Mouse (Mus musculus) forebrain, embryonic 11.5 days (tissue): ENCODE results near the gene Ttc21a. TPM values are rescaled to one million over a fixed set of nuclear protein-coding genes. Genes with fewer than 3 reads are reported as not detected.

Source experiments
- ATAC-seq: fragments of 200-750 bp; cut with Nextera tagmentation; replicated peaks from 2 replicates; pipeline ENCODE4 v1.8.0; 2017; ENCODE audit warnings: moderate TSS enrichment; ENCODE audit not compliant: low FRiP score
- DNase-seq: peaks from one replicate; pipeline ENCODE4 v3.0.0-alpha.2; 2017; ENCODE audit warnings: low spot score
- H3K27ac ChIP-seq: fragments of 300-500 bp; sonication (generic); 2 replicates; pipeline ENCODE4 v1.5.1; 2014; ENCODE audit warnings: low read depth, low read length
- H3K27me3 ChIP-seq: fragments of 300-500 bp; sonication (generic); 2 replicates; pipeline ENCODE4 v1.6.1; 2014; ENCODE audit warnings: mild to moderate bottlenecking, low read length, mixed read lengths; ENCODE audit not compliant: control insufficient read depth, insufficient read depth
- H3K36me3 ChIP-seq: fragments of 300-500 bp; sonication (generic); 2 replicates; pipeline ENCODE4 v1.6.1; 2014; ENCODE audit warnings: mild to moderate bottlenecking, low read length, moderate library complexity, mixed read lengths; ENCODE audit not compliant: control insufficient read depth, insufficient read depth
- H3K4me1 ChIP-seq: fragments of 300-500 bp; sonication (generic); replicated peaks from 2 replicates; pipeline ENCODE4 v1.6.1; 2014; ENCODE audit warnings: low read length, mixed read lengths; ENCODE audit not compliant: control insufficient read depth, insufficient read depth
- H3K4me2 ChIP-seq: fragments of 300-500 bp; sonication (generic); 2 replicates; pipeline ENCODE4 v1.6.1; 2014; ENCODE audit warnings: low read depth, mild to moderate bottlenecking, low read length, moderate library complexity, mixed read lengths; ENCODE audit not compliant: severe bottlenecking
- H3K4me3 ChIP-seq: fragments of 300-500 bp; sonication (generic); 2 replicates; pipeline ENCODE4 v1.5.1; 2014; ENCODE audit warnings: low read depth, low read length
- H3K9ac ChIP-seq: fragments of 300-500 bp; sonication (generic); 2 replicates; pipeline ENCODE4 v1.6.1; 2014; ENCODE audit warnings: low read length
- H3K9me3 ChIP-seq: fragments of 300-500 bp; sonication (generic); 2 replicates; pipeline ENCODE4 v1.6.1; 2016; ENCODE audit warnings: low read length, mixed read lengths; ENCODE audit not compliant: control insufficient read depth
- WGBS: fragments of 180-500 bp; shearing (Covaris S2); extraction: QIAGEN DNeasy Blood & Tissue Kit; methylation state at CpG from one replicate; pipeline ENCODE4 v1.1.7; 2014; 5-methylcytosine and 5-hydroxymethylcytosine counted together
- polyA plus RNA-seq: library from polyadenylated mRNA; unstranded; fragments of >200 nt; fragmentation: Nextera tagmentation; extraction: Ambion mirVana; gene quantifications from 2 replicates; pipeline ENCODE4 v1.2.1, GENCODE M21; 2014

The Ttc21a gene
- polyA plus RNA-seq, 1 experiment from 2014 or later: 0.33 TPM

DNA sequence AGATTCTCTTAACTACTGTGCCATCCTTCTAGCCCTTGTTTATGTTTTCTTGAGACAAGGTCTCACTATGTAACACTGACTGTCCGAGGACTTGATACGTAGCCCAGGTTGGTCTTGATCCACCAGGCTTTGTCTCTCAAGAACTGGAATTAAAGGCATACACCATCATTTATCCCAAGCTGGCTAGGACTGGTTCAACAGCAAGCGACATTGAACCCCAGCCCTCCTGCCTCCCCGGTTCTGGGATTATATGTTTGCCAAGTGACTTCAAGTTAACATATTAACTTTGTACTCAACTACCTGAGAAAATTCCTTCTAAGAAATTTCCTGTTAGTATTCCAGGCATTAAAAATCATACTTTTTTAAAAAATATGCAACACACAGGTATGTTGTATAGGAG, 37.9 kb downstream of the Ttc21a start:
- H3K4me3 ChIP-seq: no peak overlapping the region
- 98% methylated on average over 4 of the region's 4 CpGs for WGBS
- H3K27me3 ChIP-seq: no peaks in the 10 kb centered on the region

DNA sequence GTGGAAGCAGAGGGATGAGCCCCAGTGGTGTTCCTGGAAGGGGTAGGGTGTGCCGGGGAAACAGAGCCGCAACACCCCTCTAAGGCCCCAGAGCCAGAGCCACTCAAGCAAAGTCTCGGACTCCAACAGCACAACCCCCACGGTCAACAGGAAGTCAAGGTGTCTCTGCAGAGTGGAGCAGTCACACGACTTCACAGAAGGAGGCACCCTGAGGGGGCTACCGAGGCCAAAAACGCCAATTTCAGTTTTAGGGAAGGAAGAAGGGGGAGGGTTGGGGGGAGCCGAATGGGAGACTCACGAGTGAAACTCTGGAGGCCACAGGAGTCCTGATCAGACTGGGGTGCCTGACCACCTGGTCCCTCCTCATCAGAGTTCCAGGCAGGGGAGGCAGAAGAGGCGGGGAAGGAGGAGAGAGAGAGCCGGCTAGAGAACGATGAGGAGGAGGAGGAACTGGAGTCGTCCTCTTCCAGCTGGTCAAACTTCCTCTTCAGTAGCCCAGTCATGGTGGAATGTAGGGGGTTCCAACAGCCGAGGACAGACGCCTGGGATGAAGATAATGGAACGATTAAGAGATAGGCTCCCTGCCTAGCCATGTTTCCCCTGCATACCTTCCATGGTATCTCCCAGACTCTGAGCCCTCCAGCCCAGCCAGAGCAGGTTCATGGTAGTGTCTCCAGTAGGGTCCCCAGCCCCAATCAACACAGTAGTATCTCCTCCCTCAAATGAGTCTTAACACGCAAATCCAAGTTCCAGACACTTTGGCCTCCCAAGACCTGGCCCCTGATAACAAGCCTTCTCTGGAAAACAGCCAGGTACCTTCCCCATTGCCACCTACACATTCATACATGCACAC, 39.5 kb downstream of the Ttc21a start:
- ATAC-seq: no peak
- Histone ChIP-seq H3K4me3 (no peak overlapping the region), H3K36me3 (no peaks in the 10 kb centered on the region), H3K27ac (no peak overlapping the region), H3K4me1 (peaks cover 17% of the 10 kb centered on the region), H3K9ac (no peak overlapping the region), H3K9me3 (no peaks in the 10 kb centered on the region), H3K27me3 (no peaks in the 10 kb centered on the region), H3K4me2 (no peak overlapping the region)
- no peak for DNase-seq
- WGBS: 68% methylated on average over 17 of the region's 17 CpGs

More for the DNA sequence above, 37.9 kb downstream of the Ttc21a start:
- Histone ChIP-seq H3K4me1 (peaks cover 2% of the 10 kb centered on the region; the same call in 1 of the 2 replicates), H3K9me3 (no peaks in the 10 kb centered on the region), H3K36me3 (no peaks in the 10 kb centered on the region), H3K4me2 (no peak overlapping the region), H3K27ac (no peak overlapping the region), H3K9ac (no peak overlapping the region)
- ATAC-seq (no peak), DNase-seq (no peak)

DNA sequence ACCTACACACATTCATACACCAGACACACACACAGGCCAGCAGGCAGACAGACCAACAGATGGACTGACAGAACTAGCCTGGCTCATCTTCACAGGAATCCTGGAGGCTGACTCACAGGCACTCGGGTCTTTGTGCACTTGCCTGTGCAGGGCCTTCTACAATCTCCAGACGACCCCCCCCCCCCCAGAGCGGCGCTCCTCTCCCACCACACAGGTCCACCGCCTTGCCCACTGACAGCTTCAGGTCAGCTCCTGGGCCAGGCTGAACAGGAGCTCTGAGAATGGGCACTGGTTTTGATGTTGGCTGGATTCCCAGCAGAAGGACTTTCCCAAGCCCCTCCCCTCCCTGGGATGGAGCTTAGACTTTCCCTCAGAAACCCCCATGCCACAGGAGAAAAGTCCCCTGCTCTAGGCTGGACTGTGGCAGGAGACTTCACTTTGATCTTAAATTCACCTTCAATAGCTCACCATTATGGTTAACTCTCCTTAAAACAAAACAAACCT, 40.2 kb downstream of the Ttc21a start:
- no peak for DNase-seq
- no peak for ATAC-seq
- H3K9me3 ChIP-seq: no peaks in the 10 kb centered on the region
- H3K4me2 ChIP-seq: no peak overlapping the region
- no peak overlapping the region for H3K4me3 ChIP-seq
- 63% methylated on average over 5 of the region's 5 CpGs for WGBS
- no peaks in the 10 kb centered on the region for H3K36me3 ChIP-seq
- H3K27me3 ChIP-seq: no peaks in the 10 kb centered on the region; the same call in 1 of the 2 replicates
- no peak overlapping the region for H3K27ac ChIP-seq
- peaks cover 24% of the 10 kb centered on the region for H3K4me1 ChIP-seq
- H3K9ac ChIP-seq: no peak overlapping the region

DNA sequence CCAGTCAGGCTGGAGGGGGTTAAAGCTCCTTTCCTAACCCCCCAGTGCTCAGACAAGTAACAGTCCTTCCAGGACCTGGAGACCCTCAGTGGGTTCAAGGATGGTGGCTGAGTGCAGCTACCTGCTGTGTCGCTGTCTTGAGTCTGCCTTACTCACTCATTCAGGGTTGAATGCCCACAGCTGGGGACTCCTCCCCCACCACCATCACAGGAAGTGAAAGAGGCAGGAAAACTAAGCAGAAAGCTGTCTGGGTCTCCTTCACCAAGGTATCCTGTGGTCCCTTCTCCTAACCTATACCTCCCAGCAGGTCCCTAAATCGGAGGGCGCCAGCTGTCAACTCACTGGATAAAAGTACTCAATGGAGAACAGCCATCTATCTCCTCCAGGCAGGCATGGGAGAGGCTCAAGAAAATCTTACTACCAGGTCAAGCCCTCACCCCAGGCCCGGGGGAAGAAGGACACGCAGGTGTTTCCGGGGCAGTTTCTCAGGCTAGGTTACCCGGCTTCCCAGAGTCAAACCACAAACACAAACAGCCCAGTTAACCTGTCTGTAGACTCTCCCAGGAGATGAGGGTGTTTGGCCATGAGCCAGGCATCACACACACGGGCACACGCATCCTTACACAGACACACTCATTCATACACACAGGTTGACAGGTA, 40.9 kb downstream of the Ttc21a start:
- H3K27me3 ChIP-seq: peaks cover 5% of the 10 kb centered on the region; the same call in 1 of the 2 replicates
- no peaks in the 10 kb centered on the region for H3K9me3 ChIP-seq
- ATAC-seq (no peak), DNase-seq (no peak)
- no peak overlapping the region for H3K4me2 ChIP-seq
- no peak overlapping the region for H3K9ac ChIP-seq
- H3K27ac ChIP-seq: no peak overlapping the region
- 60% methylated on average over 9 of the region's 9 CpGs for WGBS
- peaks cover 30% of the 10 kb centered on the region for H3K4me1 ChIP-seq
- H3K4me3 ChIP-seq: no peak overlapping the region
- H3K36me3 ChIP-seq: no peaks in the 10 kb centered on the region

DNA sequence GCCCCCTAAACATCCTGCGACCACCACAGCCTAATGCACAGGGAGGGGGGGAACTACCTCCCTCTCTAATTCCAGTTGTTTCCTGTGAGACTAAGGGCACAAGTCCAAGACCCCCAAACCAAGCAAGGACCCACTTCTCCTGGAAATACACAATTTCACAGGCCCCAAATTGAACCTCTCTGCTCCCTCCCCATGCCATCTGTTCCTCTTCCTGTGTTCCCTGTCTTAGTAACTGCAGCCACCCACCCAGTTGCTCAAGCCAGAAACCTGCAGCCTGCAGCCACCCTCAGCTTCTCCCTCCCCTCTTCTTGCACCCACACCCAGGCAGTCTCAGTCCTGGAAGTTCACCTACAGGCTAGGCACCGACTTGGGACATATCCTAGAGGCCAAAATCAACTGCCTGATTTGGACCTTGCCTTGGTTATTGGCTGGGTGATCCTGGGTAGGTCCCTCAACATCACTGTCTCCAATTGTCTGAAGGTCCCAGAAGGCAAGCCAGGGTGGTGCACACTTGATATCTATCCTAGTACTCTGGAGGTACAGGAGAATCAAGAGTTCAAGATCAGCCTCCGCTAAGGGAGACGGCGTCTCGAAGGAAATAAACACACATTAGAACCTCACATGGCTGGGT, 41.5 kb downstream of the Ttc21a start:
- Histone ChIP-seq H3K9me3 (no peaks in the 10 kb centered on the region), H3K4me2 (no peak overlapping the region), H3K27me3 (peaks cover 5% of the 10 kb centered on the region; the same call in 1 of the 2 replicates), H3K4me1 (peaks cover 32% of the 10 kb centered on the region), H3K36me3 (no peaks in the 10 kb centered on the region), H3K27ac (no peak overlapping the region), H3K9ac (no peak overlapping the region), H3K4me3 (no peak overlapping the region)
- WGBS: 84% methylated on average over 6 of the region's 6 CpGs
- ATAC-seq (no peak), DNase-seq (no peak)

DNA sequence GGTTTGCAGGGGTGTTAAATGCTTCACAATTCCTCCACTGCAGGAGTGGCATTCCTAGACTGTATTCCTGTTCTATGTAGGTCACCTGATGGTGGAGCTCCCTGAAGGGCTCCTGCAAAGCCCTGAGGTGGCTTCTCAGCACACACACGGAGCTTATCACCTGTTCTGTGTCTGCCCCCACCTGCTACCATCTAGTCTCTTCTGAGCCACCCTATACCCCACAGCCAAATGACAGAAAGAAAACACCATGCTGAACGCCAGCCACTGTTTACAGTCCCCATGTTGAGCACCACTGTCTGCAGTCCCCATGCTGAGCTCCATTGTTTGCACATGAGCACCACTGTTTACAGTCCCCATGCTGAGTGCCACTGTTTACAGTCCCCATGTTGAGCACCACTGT, 42.3 kb downstream of the Ttc21a start:
- Histone ChIP-seq H3K27me3 (peaks cover 5% of the 10 kb centered on the region; the same call in 1 of the 2 replicates), H3K9ac (no peak overlapping the region), H3K9me3 (no peaks in the 10 kb centered on the region), H3K27ac (no peak overlapping the region), H3K36me3 (no peaks in the 10 kb centered on the region), H3K4me2 (no peak overlapping the region), H3K4me3 (no peak overlapping the region), H3K4me1 (peaks cover 35% of the 10 kb centered on the region)
- ATAC-seq: no peak
- no peak for DNase-seq
- 44% methylated on average over 2 of the region's 2 CpGs for WGBS

DNA sequence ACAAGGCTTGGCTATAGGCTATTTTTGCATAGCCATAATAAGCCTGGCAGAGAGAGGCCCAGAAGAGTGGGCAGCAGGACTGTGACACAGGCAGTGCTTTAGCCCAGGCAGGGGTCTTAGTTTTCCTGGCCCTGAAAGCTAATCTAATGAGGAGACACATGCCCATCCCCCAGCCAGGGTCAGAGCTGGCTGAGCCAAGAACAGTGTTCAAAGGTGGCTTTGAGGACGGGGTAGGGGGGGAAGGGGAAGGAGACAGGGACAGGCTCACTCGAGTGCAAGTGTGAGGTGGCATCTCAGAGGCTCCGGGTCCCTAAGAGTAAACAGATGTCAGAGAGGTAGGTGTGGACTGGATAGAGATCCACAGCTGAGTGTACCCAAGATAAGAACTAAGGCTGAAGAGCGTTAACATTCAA, 43.4 kb downstream of the Ttc21a start:
- Histone ChIP-seq H3K9me3 (no peaks in the 10 kb centered on the region), H3K4me3 (no peak overlapping the region), H3K36me3 (no peaks in the 10 kb centered on the region), H3K9ac (peak overlapping the region; percentile 47), H3K27me3 (peaks cover 5% of the 10 kb centered on the region; the same call in 1 of the 2 replicates), H3K27ac (peak overlapping the region; percentile 75), H3K4me1 (peaks cover 35% of the 10 kb centered on the region), H3K4me2 (peak overlapping the region; percentile 94; the same call in 1 of the 2 replicates)
- DNase-seq (no peak), ATAC-seq (no peak)
- 7% methylated on average over 4 of the region's 4 CpGs for WGBS
